Mouse (Mus musculus): ENCODE results near the gene Cd8a.
A peak's percentile ranks its signal among the peaks of the same experiment; 100 is the strongest.

Cd8a gene

DNA sequence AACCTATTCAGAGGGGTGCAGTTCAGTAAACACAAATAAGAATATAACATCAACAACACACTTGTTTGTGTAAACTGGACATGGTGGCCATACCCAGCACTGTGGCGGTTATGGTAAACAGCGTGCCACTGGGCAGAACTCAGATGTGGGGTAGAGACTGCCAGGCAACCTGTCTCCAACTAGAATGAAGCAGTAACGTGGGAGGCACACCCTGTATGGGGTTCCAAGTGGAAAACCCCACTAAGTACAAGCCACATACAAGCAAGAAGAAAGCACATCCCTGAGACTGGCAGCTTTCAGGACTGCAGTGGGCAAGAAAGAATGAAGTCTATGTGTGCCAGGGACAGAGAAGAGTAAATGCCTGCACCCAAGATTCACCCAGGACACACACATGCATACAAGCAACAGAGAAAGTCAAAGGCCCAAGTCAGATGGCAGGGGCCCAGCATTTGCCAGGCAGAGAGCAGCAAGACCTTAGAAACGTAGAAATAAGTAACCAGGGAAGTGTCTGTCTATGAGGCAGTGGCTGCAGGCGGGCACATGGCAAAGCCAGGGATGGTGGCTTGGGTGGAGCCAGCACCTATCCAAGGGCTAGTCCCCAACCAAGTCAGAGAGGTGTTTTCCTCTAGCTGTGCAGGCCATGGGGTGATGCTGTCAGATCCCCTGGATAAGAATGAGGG lies 1.0 kb upstream of the Cd8a start:
- no peak for DNase-seq

DNA sequence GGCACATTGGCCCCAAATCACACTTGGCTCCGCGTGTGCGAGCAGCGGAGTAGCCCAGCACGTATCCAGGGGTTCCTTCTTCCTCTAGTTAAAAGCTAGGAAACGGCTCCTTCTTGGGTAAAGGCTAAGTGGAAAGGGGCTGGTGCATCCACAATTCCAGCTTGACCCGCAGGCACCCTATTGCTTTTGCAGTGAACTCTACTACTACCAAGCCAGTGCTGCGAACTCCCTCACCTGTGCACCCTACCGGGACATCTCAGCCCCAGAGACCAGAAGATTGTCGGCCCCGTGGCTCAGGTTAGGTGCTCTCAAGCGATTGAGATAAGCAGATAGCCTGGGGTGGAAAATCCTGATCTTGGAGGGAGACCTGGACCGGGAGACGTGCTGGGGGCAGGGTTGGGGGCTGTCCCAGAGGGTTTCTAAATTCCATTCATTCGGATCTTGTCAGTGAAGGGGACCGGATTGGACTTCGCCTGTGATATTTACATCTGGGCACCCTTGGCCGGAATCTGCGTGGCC lies 1.1 kb downstream of the Cd8a start:
- DNase-seq: no peak

DNA sequence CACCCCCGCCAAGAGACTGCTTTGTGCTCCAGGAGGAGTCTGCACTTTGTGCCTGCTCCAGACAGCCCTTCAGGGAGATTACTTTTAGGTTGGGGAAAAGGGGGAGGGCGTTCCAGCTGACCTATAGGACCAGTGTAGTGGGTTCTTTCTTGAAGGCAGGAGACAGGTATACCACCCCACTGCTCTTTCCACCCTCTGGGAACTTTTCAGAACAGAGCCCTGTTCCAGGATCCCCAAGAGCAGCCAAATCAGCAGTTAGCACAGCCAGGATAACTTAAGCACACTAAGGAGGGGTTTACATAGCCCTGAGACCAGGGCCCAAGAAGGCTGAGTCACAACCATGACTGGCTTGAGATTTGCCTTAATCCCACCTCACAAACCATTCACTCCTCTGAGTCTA lies 1.7 kb downstream of the Cd8a start:
- no peak for DNase-seq

DNA sequence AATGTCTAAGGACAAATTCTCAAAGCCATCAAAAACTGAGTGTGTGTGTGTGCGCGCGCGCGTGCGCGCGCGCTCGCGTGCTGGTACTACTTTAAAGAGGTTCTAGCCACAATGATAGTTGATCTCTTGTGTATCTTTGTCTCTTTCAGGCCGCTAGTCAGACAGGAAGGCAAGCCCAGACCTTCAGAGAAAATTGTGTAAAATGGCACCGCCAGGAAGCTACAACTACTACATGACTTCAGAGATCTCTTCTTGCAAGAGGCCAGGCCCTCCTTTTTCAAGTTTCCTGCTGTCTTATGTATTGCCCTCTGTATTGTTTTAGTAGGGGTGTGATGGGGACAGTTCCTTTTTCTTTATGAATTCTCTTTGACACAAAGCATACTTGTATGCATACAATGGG lies 3.5 kb downstream of the Cd8a start:
- DNase-seq: no peak

GRCm38 (mm10) chr6:71381654-71382053 lies 8.4 kb downstream of the Cd8a start:
- DNase-seq: no peak

- no peak for DNase-seq
Observed at GRCm38 (mm10) chr6:71390496-71390895, 17.3 kb downstream of the Cd8a start.

DNA sequence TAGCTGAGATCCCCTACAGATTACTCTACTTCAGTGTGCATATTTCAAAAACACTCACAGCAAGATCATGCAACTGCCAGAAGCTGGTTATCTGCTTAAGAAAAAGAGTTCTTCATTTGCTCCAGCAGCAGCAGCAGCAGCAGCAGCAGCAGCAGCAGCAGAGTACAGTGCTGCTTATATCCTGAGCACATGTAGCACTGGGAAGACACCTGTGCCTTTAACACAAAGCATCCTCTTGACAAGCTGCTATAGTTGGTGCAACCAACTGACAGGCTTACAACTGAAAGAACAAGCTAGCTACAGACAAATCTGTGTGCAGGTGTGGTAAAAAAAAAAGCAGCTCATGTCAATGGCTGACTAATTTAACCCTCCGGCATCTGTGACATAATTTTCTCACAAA lies 22.8 kb downstream of the Cd8a start:
- DNase-seq: no peak

DNA sequence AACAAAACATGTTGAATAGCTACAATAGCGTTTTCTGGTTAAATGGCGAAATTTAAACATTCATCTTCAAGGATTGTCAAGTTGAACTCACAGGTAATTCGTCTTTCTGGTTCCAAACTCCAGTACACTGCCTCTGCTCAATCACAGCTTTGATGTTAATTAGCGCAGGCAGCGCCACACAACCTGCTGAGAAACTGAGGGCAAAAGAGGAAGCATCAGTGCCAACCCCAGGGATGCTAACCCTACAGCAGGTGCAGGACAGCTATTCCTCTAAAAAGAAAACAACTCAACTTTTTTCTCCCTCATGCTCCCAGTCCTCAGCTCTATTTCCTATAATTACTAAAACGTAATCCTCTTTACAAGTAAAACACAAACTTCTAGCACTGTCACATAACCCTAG lies 23.5 kb downstream of the Cd8a start:
- DNase-seq: no peak

- DNase-seq: no peak
Observed at GRCm38 (mm10) chr6:71398829-71399609, 25.8 kb downstream of the Cd8a start.

- no peak for DNase-seq
Observed at GRCm38 (mm10) chr6:71414624-71415023, 41.4 kb downstream of the Cd8a start.

DNA sequence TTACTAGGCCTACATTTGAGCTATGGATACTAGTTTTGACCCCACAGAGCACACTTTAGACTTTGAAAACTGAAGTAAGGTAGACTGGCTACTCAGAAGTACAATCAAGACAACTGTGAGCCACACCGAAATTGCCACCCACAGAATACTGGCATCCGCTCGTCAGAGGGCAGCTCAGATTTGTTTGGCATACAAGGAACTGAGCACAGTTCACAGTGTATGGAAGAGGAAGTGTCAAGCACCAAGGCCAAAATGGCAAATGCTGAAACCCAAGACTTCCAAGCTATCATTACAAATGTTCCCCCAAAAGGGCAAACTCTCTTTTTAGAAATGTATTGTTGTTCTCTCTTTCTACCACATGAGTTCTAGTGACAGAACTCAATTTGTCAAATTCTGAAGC lies 42.2 kb downstream of the Cd8a start:
- no peak for DNase-seq

DNA sequence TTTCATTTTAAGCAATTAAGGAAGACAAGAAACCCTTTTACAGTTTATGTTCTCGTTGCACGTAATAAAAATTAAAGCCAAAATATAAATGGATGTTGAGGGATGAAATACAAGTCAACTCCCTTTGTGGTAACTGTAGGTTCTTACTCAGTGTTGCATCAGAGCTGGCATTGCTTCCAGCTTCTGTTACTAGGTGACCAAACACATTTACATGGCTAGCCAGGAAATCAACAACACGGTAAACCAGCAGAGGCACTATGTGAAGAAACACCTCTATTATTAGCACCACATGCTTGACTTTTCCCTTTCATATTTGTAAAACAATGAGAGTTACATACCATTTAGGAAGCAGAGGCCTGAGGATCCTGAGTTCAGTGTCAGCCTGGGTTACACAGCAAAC lies 45.6 kb downstream of the Cd8a start:
- no peak for DNase-seq

DNA sequence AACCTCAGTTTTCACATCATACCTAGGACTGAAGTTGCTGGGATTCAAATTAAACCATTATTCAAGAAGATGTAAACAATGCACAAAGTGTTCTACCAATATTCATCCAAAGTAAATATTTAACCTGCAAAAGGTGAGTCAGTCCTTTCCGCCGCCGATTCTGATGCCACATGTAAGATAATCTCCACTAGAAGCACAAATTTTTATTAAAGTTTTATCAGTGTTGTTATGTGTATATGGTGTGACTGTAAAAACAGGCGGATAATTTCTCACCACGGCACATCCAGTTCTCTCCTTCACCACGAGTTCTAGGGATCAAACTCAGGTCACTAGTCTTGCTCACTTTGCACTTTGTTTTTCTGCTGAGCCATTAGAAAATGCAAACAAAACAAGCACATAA lies 47.6 kb downstream of the Cd8a start:
- DNase-seq: no peak

DNA sequence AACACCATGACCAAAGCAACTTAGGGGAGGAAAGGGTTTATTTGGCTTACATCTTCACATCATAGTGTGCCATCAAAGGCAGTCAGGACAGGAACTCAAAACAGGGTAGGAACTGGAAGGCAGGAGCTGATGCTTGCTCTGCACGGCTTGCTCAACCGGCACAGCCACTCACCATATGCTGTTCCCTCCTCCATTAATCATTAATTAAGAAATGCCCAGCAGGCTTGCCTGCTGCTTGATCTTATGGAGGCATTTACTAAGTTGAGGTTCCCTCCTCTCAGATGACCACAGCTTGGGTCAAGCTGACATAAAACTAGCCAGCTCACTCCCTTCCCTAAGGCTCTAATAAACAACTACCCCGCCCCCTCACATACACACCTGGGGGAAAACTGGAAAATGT lies 48.9 kb downstream of the Cd8a start:
- no peak for DNase-seq

GRCm38 (mm10) chr6:71423116-71423515 lies 49.9 kb downstream of the Cd8a start:
- DNase-seq: peak in 1 of 2 experiments; percentile 21

GRCm38 (mm10) chr6:71425681-71426080 lies 52.5 kb downstream of the Cd8a start:
- DNase-seq: no peak

DNA sequence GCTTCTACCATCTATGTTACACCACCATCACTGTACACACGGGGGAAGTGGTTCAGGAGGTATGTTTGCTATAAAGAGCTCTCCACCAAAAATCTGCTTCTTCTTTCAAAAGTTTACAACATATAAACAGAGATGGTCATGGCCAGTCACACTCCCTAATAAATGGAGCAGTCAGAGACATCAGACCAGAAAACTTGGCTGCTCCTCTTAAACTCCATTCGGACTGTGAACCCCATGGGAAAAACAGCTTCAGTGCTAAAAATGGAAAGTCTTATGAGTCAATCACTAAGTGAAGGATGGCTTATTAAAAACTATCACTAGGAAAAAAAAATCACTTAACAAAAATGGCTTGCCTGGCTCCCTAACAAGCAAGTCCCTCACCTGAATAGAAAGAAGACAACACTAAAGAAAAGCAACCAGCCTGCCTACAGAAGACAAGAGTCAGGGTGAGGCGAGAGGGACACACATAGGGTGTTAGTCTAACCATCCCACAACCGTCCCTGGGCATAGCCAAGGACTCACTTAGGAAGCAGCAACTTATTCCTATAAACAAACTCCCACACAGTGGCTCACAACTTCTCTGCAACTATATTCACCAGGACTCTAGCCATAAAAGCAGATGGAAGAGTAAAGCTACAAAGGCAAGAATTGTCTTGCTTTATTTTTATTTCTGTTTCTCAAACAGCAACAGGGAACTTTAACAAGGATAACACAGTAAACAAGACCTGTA lies 54.9 kb downstream of the Cd8a start:
- DNase-seq: no peak

All from spleen, adult 18-20 months (tissue).